Mouse (Mus musculus) fat pad, adult 2 months (tissue): Measurements from ENCODE around the gene Fam98c.
"Not testable (repeated sequence)": the region's sequence is repeated elsewhere in the genome, so short reads cannot be mapped to it uniquely, and the experiment has no call there.

Source experiments
- DNase-seq: peaks from one replicate; pipeline ENCODE4 v3.0.0-alpha.2; 2011; ENCODE audit warnings: low read depth, low spot score; ENCODE audit errors: extremely low read depth

The Fam98c gene

DNA sequence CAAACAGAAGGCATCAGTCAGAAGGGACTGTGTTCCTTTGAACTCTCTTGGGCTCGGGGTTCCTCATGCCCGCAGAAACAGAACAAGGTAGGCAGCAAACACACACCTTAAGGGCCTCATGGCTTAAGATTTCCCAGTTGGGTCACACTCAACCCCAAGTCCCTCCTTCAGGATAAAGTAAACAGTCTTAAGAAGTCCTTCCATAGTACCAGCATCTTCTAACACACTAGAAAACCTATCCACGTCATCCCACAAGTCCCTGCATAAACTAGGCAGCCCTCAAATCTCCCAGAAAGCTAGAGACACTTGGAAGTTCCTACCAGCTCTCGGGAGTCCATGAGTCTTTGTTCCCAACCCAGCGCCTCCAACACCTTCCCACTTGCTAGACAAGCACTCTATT, 6.3 kb upstream of the Fam98c start:
- DNase-seq: no peak

DNA sequence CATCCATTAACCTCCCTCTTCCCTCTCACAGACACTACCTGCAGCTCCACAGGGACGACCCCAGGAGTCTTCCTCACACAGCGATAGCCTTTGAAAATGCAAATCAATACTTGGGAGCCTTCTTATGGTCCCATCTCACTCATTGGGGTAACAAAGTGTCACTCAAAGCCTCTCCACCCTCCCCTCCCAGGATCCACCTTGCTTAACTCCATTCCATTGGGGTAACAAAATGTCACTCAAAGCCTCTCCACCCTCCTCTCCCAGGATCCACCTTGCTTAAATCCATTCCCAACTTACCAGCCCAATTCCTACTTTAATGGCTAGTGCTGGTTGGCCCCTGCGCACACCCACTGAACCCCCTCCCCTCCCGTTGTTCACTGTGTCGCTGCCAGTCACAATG, 2.2 kb upstream of the Fam98c start:
- DNase-seq: no peak

DNA sequence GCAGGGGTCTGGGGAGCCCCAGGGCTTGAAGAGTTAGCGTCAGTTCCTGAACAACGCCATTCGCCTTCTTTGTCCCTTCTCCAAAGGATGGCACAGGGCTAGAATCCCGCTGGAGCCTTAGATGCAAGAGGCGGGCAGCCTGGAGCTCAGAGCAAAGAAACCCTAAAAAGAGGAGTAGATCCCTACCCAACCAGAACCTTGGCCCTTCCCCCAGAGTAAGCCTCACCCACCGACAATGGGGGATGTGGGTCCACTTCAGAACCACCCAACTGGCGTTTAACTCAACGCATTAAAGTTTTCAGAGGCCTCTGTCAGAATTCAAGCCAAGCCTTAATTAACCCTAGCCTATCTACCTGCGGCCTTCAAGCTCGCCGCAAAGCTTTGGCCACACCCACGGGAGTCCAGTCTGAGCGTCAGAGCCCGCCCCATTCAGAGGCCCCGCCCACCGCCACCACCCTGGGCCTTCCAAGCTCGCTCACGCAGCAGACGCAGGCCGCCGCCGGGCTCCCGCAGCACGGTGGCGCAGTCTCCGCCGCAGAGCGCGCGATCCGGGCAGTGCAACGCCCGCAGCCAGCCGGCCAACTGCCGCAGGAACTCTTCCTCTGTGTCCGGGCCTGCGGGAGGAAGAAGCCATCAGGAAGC, 717 bp downstream of the Fam98c start:
- DNase-seq: no peak

GRCm38 (mm10) chr7:29154018-29154720, 1.9 kb downstream of the Fam98c start:
- no peak for DNase-seq

- no peak for DNase-seq
Observed at GRCm38 (mm10) chr7:29151486-29151885, 4.5 kb downstream of the Fam98c start.

DNA sequence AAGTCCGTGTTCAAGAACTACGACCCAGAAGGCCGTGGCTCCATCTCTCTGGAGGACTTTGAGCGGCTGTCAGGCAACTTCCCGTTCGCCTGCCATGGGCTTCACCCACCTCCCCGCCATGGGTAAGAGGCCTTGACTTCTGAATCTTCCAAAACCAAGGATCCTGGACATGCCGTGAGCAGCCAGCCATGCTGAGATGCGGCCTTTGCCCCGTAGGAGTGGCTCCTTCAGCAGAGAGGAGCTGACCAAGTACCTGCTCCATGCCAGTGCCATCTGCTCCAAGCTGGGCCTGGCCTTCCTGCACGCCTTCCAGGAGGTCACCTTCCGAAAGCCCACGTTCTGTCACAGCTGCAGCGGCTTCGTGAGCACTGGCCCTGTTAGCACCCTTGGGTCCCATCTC, 7.3 kb downstream of the Fam98c start:
- DNase-seq: no peak

DNA sequence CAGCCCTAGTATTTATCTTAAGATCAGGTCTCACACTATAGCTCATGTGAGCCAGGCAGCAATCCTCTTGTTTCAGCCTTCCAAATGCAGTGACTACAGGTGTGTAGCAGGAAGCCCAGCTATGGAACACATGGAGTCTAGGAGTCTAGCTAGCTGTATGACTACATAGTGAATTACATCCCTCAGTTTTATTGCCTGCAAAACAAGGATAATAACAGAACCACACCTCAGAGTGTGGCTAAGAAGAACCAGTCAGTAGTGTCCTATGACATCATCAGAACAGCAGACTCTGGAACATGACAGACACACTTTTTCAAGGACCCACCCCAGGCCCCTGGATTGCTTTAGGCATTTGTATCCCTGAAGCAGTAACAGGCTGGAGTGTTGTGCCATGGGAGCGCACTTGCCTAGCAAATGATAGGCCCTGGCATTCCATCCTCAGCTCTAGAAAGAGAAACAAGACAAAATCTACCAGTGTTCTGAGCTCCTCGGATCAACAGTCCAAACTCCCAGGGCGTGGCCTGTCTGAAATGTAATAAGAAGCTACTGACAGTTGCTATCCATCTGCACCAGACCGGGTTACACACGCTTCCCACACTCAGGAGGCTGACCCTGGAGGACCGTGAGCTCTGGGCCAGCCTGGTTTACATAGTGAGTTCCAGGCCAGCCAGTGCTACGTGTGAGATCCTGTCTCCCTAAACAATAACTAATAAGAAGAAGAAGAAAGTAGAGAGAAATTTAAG, 9.2 kb downstream of the Fam98c start:
- DNase-seq: no peak

DNA sequence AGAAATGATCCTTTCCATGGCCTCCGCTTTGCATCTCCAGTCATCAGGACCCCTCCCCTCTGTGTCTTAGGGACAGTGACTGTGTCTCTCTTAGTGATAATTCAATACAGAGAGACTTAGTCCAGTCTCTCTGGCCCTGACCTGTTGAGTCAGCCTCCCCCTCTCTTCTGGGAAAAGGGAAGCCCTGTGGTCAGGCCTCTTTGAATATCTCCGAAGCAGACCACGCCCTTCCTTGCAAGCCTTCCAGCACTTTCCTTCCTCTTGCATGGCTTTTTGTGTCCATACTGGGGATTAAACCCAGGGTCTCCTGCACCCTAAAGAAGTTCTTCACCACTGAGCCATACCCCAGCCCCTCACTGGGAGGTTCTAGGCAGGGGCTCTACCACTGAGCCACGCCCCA, 12.0 kb downstream of the Fam98c start:
- no peak for DNase-seq

DNA sequence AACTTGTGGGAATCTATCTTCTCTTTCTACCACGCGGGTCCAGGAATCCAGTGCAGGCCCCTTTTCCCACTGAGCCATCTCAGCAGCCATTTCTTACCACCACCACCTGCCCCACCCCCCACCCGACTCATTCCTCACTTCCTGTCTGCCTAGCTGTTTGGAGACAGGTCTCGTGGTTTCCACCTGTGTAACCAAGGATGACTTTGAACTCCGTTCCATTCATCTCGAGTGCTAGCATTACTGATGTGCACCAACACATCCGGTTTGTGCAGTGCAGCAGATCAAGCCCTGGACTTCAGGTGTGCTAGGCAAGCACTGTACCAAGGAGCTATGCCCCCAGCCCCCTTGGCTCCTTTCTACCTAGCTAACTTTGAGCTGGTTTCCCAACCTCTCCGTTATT, 14.6 kb downstream of the Fam98c start:
- DNase-seq: no peak

GRCm38 (mm10) chr7:29139237-29139636, 16.8 kb downstream of the Fam98c start:
- not testable (repeated sequence) for DNase-seq

DNA sequence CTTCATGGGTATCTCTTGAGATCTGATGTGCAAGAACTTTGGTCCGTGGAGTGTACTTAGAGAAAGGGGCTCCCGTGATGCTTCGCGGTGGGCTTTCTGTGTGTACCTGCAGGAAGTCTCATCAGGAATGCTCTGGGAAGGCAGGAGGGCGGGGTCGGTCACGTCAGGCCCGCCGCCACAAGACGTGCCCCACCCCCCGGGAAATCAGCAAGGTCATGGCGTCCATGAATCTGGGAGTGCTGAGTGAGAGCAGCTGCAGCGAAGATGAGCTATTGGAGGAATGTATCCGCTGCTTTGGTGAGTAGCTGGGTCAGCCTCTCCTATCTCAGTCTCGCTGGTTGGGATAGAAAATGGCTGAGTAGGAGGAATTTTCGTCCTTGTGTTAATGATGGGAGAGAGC, 18.6 kb downstream of the Fam98c start:
- DNase-seq: no peak

DNA sequence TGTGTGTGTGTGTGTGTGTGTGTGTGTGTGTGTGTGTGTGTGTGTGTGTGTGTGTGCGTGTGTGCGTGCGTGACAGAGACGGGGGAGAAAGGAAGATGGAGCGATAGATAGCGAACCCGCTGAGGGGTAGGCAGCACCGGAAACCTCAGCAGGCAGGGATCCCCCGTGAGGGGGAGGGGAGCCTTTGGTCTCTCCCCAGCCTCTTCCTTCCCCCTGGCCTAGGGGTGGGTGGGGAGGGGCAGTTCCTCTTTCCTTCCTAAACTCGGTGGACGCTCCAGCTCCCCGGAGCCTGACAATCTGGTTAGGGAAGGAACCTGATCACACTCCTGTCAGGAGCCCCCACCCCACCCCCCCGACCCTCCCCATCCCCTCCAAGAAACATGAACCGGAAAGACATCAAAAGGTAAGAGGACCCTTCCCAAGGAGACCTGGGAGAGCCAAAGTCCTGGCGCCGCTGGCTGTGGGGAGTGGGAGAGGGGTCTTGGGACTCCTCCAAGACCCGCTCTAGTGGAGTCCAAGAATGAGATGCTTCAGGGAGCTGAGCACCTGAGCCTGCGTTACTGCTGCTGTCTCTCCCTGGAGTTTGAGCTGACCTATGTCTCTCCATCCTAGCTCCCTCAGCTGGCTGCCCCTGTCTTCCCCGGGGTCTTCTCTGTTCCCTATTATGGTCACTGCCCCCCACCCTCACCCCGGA, 21.2 kb downstream of the Fam98c start, which contains the start of gene Rasgrp4:
TSS of gene Rasgrp4 (plus strand) at position 159 of the 694 bp plus-strand sequence.
- DNase-seq: no peak

DNA sequence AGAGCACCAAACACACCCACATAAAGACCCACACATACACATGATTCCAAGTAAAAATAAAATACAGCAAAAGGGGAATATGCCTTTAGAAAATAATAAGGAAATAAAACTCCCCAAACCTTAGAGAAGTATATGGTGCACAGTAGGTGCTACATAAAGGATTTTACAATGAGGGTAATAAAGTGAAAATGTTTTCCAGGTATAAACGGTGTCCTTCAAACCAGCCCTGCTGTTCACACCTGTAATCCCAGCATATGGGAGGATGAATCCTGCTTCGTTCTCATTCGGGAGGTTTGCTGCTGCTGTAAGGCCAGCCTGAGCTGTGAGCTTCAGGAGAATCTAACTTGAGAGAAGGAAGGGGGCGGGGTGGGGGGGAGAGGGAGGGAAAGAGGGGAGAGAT, 21.8 kb downstream of the Fam98c start:
- DNase-seq: no peak

- no peak for DNase-seq
Observed at GRCm38 (mm10) chr7:29128725-29129124, 27.3 kb downstream of the Fam98c start.

DNA sequence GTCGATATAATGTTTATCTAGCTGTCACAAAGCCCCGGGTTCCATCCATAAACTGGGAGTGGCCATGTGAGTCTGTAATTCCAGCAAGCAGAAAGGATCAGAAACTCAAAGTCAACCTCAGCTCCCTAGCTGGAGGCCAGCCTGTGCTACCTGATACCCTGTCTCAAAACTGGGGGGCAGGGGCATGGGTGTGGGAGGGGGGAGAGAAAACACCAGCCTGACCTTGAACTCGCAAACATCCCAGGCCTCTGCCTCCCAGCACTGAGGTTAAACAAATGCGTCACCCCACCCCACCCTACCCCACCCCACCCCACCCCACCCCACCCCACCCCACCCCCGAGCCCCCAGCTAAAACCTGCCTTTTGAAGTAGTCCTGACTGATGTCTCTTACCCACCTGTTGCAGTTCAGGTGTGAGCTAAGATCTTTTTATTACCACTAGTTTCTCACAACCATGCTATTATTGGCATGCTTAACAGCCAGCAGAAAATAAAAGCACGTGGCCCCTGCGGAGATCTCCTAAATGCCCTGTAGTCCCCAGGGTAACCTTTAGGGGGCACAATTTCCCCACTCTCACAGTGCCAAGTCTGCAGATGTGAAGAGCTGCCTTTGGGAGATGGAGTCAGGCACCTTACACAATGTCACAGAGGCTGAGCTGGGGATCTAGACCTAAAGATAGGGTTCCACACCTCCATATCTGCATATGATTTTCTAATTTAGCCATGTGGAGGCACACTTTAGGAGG, 29.7 kb downstream of the Fam98c start:
- DNase-seq: no peak

GRCm38 (mm10) chr7:29124970-29125369, 31.1 kb downstream of the Fam98c start, which contains the start of gene Ryr1:
Gene Ryr1 (minus strand): TSS chr7:29125179.
- no peak for DNase-seq

- DNase-seq: no peak
Observed at GRCm38 (mm10) chr7:29123531-29124358, 32.3 kb downstream of the Fam98c start.

- DNase-seq: no peak
Observed at GRCm38 (mm10) chr7:29122821-29123220, 33.2 kb downstream of the Fam98c start.

GRCm38 (mm10) chr7:29119526-29119925, 36.5 kb downstream of the Fam98c start:
- DNase-seq: no peak
